Mouse (Mus musculus): ENCODE measurements at regions not wholly inside any gene's neighbourhood (a gene's known extent, or its start where the extent isn't known, plus 50 kb on each side); places are given as distances from the start of the nearest gene placed in this dataset.

DNA sequence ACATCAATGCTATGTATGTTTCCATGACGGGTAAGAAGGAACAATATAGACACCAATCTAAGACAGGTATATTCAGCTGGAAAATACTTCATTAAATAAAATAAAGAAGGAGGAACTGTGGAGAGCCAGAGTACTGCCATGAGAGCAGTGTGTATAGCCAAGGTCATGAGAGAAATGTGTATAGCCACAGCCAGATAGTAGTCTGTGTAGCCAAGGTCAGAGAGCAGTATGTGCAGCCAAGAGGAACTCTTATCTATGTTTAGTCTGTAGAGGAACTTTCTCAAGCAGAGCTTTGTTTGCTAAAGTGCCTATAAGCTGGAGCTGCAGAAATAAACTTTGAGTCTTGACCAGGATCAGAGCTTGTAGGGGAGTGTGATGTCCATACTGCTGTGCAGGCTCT lies 75.4 kb downstream of the Rgs18 start:
- in situ Hi-C loops (cut with MboI, MseI): loop anchor here (10.0 kb wide), 1 partner anchor 855 kb away; no protein-coding TSS in a partner anchor

DNA sequence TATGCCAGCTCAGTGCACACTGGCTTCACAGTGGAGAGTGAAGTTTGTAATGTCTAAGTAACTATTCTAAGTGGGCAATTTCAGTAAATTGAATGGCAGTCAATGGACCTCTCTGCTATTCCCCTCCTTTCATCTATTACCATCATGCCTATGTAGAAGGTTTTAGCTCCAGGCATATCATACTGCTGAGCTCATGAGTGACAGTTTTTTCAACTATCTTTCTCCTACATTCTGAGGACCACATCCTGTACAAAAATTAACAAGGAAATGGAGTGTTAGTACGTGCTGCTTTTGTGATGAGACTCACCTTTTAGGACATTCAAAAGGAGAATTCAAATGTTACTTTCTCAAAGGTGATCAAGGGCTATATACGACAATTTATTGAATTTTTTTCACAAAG lies 80.0 kb downstream of the Rgs18 start:
- in situ Hi-C loops (cut with MboI, MseI): loop anchor here (10.0 kb wide), 1 partner anchor 850 kb away; no protein-coding TSS in a partner anchor

DNA sequence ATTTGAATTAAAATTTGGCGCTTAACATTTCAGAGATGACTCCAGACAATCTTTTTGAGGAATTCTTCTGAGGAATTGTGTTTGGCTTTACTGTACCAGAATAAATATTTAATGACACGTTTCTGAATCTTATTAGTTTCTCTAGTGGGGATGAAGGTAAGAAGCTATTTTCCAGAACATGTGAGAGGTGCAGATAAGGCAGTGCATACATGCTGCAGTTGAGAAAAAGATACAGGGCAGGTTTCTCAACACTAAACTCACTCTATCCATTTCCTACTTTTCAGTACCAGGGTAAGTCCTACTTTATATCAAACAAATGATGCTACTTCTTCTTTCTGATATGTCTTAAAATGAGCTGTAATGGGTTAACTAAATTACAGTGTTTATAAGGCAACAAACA lies 84.9 kb downstream of the Rgs18 start:
- in situ Hi-C loops (cut with MboI, MseI): loop anchor here (10.0 kb wide), 1 partner anchor 846 kb away; no protein-coding TSS in a partner anchor

DNA sequence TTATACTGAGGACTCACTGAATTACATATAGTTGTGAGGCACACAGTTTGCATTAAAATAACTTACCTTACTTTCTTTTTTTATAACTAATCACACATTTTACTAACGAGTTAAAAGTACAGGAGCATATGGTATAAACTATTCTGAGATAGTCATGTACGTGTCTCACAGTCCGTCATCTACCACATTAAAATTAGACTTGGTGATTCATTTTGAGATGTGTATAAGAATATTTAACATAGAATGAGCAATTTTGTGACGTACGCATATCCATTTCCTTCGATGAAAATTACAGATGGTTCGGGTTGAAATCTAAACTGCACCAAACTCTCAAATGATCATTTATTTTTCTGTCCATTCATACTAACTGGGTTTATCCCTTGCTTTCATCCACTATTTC lies 93.1 kb downstream of the Rgs18 start:
- in situ Hi-C loops (cut with MboI, MseI): no loop called here

DNA sequence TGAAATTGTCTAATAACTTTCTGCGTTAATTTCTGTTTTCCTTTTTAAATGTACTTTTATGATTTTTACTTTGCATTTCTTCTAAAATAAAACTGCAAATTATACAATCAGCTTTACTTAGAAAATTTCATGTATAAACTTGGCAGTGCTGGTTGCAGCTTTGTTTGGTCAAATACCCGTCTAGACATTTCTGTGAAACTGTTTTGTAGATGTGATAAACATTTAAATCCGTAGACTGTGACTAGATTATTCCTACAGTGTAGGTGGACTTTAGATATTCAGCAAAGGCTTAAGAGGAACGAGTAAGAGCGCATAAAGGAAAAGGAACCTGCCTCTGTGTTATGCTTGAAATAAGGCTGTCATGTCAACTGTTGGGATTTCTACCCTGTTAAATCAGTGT lies 100.0 kb upstream of the Rgs21 start:
- in situ Hi-C loops (cut with MboI, MseI): no loop called here

DNA sequence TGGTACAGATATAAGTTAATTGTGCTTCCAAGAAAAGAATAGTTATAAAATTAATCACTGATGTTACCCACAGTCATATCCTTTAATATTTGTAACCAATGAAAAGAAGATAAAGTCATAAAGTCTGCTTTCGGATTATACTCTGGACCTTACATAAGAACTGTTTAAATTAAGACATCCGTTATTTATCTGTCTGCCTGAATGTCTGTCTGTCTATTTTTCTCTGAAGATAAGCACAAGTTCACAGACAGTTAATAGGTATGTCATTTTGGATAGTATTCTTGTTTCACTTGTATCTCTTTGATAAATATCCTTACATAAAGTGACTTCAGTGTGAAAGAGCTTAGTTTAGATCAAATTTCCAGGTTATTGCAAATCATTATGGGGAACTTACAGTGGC lies 88.8 kb upstream of the Rgs21 start:
- in situ Hi-C loops (cut with MboI, MseI): no loop called here

DNA sequence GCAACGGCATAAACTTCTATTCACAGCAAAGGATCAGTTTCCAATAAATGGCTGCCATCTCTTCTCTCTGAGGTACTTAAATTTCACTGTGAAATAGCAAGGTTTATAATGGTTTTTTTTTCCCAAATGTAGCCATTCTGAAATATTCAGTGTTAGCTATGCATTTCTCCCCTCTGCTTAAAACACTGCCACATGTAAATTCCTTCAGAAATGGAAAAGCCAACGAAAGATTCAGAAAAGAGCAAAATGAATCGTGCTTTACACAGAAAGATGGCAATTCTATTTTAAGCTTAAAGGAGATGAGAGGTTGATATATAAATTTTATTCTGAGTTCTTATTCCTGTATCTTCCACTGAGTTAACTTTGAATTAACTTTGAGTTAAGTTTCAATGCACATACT lies 59.0 kb upstream of the Rgs21 start:
- in situ Hi-C loops (cut with MboI, MseI): no loop called here

Measured in T-helper 2 cell (primary cell).